Mouse (Mus musculus) stomach, embryonic 16.5 days (tissue): Measurements from ENCODE around the gene Zfp846. TPM values are rescaled to one million over a fixed set of nuclear protein-coding genes. Genes with fewer than 3 reads are reported as not detected.

Experiments used
- ATAC-seq: fragments of 200-750 bp; cut with Nextera tagmentation; 2 replicates; pipeline ENCODE4 v1.8.0; 2017; ENCODE audit warnings: moderate number of reproducible peaks, moderate TSS enrichment; ENCODE audit not compliant: insufficient read depth, low FRiP score
- H3K27ac ChIP-seq: fragments of 300-500 bp; sonication (generic); 2 replicates; pipeline ENCODE4 v1.5.1; 2014; ENCODE audit warnings: low read length
- H3K27me3 ChIP-seq: fragments of 300-500 bp; sonication (generic); 2 replicates; pipeline ENCODE4 v1.6.1; 2014; ENCODE audit warnings: low read length, control low read depth, mixed read lengths; ENCODE audit not compliant: control insufficient read depth, insufficient read depth
- H3K36me3 ChIP-seq: fragments of 300-500 bp; sonication (generic); 2 replicates; pipeline ENCODE4 v1.6.1; 2014; ENCODE audit warnings: low read length; ENCODE audit not compliant: control insufficient read depth, insufficient read depth
- H3K4me1 ChIP-seq: fragments of 300-500 bp; sonication (generic); 2 replicates; pipeline ENCODE4 v1.6.1; 2014; ENCODE audit warnings: low read length, control low read depth, mixed read lengths; ENCODE audit not compliant: control insufficient read depth, insufficient read depth
- H3K4me2 ChIP-seq: fragments of 300-500 bp; sonication (generic); 2 replicates; pipeline ENCODE4 v1.6.1; 2014; ENCODE audit warnings: low read depth, low read length, mixed read lengths
- H3K4me3 ChIP-seq: fragments of 300-500 bp; sonication (generic); replicated peaks from 2 replicates; pipeline ENCODE4 v1.5.1; 2014; ENCODE audit warnings: mild to moderate bottlenecking, low read length
- H3K9ac ChIP-seq: fragments of 300-500 bp; sonication (generic); 2 replicates; pipeline ENCODE4 v1.6.1; 2014; ENCODE audit warnings: low read length
- H3K9me3 ChIP-seq: fragments of 300-500 bp; sonication (generic); replicated peaks from 2 replicates; pipeline ENCODE4 v1.6.1; 2016; ENCODE audit warnings: low read length, control low read depth; ENCODE audit not compliant: control insufficient read depth
- WGBS: fragments of 180-500 bp; shearing (Covaris S2); extraction: QIAGEN DNeasy Blood & Tissue Kit; methylation state at CpG from one replicate; pipeline ENCODE4 v1.1.7; 2014; 5-methylcytosine and 5-hydroxymethylcytosine counted together
- polyA plus RNA-seq: library from polyadenylated mRNA; unstranded; fragments of >200 nt; fragmentation: Nextera tagmentation; extraction: Ambion mirVana; gene quantifications from 2 replicates; pipeline ENCODE4 v1.2.1, GENCODE M21; 2015

Zfp846 gene
- polyA plus RNA-seq, 1 experiment from 2014 or later: 16.9 TPM

DNA sequence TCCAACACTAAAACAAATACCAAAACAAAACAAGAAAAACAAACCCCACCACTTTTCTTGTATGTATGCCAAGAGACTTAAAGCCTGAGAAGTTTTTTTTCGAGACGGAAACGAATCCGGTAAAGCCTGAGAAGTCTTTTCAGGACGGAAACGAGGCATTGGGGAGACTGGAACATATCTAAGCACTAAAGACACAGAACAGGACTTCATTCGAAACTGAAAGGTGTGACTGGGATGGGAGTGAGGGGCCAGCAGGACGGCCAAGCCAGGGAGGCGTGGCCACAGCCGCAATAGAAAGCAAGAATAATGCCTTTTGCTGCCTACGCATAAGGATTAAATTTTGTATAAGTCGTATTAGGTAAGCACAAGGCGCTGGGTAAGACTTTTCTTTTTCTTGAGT is 62.7 kb downstream of the Zfp846 start:
- peak overlapping the region; percentile 88 for H3K4me2 ChIP-seq
- no peaks in the 10 kb centered on the region for H3K27me3 ChIP-seq
- H3K4me1 ChIP-seq: peaks cover 16% of the 10 kb centered on the region
- H3K4me3 ChIP-seq: peak overlapping the region; percentile 93
- H3K9me3 ChIP-seq: no peaks in the 10 kb centered on the region
- 4% methylated on average over 13 of the region's 13 CpGs for WGBS
- H3K27ac ChIP-seq: peak overlapping the region; percentile 98
- H3K36me3 ChIP-seq: no peaks in the 10 kb centered on the region; the same call in 1 of the 2 replicates
- H3K9ac ChIP-seq: peak overlapping the region; percentile 90
- no peak for ATAC-seq

DNA sequence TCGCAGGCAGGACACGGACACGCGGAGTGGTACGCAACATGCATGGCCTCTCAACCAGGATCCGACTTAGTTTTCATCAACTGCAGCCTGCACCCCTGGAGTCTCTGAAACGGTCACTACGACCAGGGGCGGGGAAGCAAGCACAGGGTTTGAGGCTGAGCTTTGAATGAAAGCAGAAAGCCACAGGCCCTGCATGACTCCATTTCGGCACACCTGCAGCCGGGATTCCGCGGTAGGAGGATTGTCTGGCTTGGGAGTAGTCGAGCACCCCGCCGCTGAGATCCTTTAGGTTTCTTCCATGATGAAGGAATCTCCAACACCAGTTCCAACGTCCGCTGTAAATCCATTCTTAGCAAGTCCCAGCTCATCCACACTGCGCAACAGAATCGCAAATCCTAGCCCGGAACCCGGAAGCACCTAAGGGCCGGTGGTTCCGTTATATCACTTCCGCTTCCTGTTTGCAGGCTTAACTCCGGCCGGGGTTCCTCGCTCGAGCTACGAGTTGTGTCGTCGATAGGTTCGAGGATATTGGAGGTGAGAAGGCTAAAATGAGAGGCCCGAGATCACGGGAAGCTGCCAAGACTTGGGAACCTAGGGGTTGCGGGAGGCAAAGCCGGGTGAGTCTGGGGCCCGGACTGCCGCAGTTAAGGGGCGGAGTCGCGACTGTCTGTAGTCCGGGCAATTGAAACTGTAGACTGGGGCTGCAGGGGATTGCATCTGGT is 63.4 kb downstream of the Zfp846 start, which contains the start of gene Fbxl12:
Fbxl12 (minus strand) TSS at position 408 of the 722 bp plus-strand sequence.
- WGBS: under 1% methylated on average over 43 of the region's 43 CpGs
- H3K9me3 ChIP-seq: no peaks in the 10 kb centered on the region
- peak within 1 kb of the TSS; percentile 98 for H3K27ac ChIP-seq
- H3K4me1 ChIP-seq: peaks cover 16% of the 10 kb centered on the region
- no peaks in the 10 kb centered on the region; the same call in 1 of the 2 replicates for H3K36me3 ChIP-seq
- H3K4me2 ChIP-seq: peak within 1 kb of the TSS; percentile 88
- no peaks in the 10 kb centered on the region for H3K27me3 ChIP-seq
- ATAC-seq: no peak
- peak within 1 kb of the TSS; percentile 90 for H3K9ac ChIP-seq
- H3K4me3 ChIP-seq: peak within 1 kb of the TSS; percentile 93

DNA sequence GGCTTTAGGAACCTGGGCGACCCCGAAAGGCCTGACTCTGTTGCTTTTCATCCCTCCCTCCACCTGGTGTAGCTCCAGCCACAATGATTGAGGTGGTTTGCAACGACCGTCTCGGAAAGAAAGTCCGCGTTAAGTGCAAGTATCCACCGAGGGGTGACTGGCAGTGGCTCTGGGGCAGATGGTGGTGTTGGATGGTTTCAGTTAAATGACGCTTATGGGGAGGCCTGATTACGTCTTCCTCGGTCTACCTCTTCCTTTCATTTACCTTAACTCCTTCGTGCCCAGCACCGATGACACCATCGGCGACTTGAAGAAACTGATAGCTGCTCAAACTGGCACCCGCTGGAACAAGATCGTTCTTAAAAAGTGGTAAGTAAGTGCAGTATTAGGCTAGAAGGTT is 64.0 kb downstream of the Zfp846 start:
- H3K27me3 ChIP-seq: no peaks in the 10 kb centered on the region
- H3K9me3 ChIP-seq: no peaks in the 10 kb centered on the region
- peak overlapping the region; percentile 90 for H3K9ac ChIP-seq
- peak overlapping the region; percentile 88 for H3K4me2 ChIP-seq
- 3% methylated on average over 17 of the region's 17 CpGs for WGBS
- H3K36me3 ChIP-seq: no peaks in the 10 kb centered on the region; the same call in 1 of the 2 replicates
- peak overlapping the region; percentile 98 for H3K27ac ChIP-seq
- H3K4me3 ChIP-seq: peak overlapping the region; percentile 93
- no peak for ATAC-seq
- H3K4me1 ChIP-seq: peaks cover 16% of the 10 kb centered on the region

DNA sequence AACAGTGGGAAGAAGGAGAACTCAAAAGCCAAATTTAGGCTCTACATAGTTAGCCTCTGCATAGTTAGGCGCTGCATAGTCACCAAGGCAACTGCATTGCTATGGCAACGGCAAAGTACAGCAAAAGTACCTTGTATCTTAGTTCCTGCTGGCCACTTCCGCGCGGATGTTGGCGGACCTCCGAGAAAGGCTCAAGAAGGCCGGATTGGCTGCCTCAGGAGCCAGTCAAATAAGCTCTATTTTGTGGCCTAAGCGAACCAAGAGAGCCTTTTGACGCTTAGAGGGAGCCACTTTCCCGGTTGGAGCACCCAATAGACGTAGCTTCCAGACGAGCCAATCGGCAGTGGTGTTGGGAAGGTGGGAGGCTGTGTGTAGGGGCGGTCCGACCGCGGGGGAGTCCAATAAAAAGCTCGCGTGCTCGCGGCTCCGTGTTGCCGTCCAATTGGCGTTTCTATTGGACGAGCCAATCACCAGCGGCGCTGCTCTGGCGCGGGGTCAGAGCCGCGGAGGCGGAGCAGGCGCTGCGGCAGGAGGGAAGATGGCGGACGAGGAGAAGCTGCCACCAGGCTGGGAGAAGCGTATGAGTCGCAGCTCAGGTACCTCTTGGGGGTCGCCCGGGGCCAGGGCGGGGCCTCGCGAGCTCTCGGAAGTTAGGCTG is 70.6 kb downstream of the Zfp846 start, which contains the start of gene Pin1:
Pin1 (plus strand) TSS at position 494 of the 658 bp plus-strand sequence.
- Histone ChIP-seq H3K36me3 (no peaks in the 10 kb centered on the region), H3K4me1 (peaks cover 7% of the 10 kb centered on the region), H3K9me3 (no peaks in the 10 kb centered on the region), H3K4me3 (peak within 1 kb of the TSS; percentile 84), H3K9ac (peak within 1 kb of the TSS; percentile 88), H3K4me2 (peak within 1 kb of the TSS; percentile 72), H3K27ac (peak within 1 kb of the TSS; percentile 7), H3K27me3 (no peaks in the 10 kb centered on the region)
- WGBS: under 1% methylated on average over 45 of the region's 45 CpGs
- peak; percentile 100 for ATAC-seq

DNA sequence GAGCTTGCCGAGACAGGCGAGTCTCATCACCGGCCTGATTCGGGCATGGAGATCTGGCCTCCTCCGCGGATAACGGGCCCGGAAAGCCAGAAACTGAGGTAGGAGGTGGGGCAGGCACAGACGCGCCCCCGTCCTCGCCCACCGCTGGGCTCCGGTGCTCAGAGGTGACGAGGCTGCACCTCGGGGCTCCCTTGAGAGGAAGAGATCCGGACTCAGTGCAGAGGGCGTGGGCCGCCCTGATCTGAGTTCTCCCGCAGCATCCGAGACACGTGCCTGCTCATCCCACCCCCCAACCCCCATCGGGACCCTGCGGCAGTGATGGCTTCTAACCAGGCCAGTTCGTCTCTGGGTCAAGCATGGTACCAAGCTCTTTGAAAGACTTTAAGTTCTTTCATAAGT is 71.2 kb downstream of the Zfp846 start:
- Histone ChIP-seq H3K4me1 (peaks cover 7% of the 10 kb centered on the region), H3K9ac (peak overlapping the region; percentile 88), H3K27me3 (no peaks in the 10 kb centered on the region), H3K27ac (no peak overlapping the region), H3K4me2 (peak overlapping the region; percentile 72), H3K36me3 (0 out of 2 replicates have a peak, but pooled peaks cover under 1% of the 10 kb centered on the region), H3K4me3 (peak overlapping the region; percentile 84), H3K9me3 (no peaks in the 10 kb centered on the region)
- no peak; the same call in 1 of the 2 replicates for ATAC-seq
- 0% methylated on average over 25 of the region's 25 CpGs for WGBS

DNA sequence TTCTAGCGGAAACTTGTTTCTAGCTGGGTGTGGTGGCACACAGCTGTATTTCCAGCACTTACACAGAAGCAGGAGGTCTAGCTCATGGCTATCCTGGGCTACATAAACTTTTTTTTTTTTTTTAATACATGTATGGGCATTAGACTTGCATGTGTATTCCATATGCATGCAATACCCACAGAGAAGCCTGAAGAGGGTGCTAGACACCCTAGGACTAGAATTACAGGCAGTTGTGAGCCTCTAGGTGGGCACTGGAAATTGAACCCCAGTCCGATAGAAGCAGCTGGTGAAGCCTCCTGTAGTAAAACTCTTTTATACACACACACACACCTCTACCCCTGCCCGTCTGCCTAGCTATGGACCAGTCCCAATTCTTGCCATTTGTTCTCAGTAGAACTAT is 72.8 kb downstream of the Zfp846 start:
- H3K4me2 ChIP-seq: no peak overlapping the region
- no peak overlapping the region for H3K9ac ChIP-seq
- H3K4me1 ChIP-seq: peaks cover 7% of the 10 kb centered on the region
- H3K27ac ChIP-seq: no peak overlapping the region
- no peak for ATAC-seq
- 0 out of 2 replicates have a peak, but pooled peaks cover 9% of the 10 kb centered on the region for H3K36me3 ChIP-seq
- 93% methylated on average over 3 of the region's 3 CpGs for WGBS
- H3K27me3 ChIP-seq: no peaks in the 10 kb centered on the region
- H3K4me3 ChIP-seq: no peak overlapping the region
- H3K9me3 ChIP-seq: no peaks in the 10 kb centered on the region

Other genes with a start within 250 kb of the Zfp846 start
- not detected in 2 replicates for gene Olfr18, start 245.2 kb upstream of the Zfp846 start, polyA plus RNA-seq
- 26.0 and 33.0 TPM in 2 replicates for gene Zfp560, start 196.1 kb upstream of the Zfp846 start, polyA plus RNA-seq
- 15.4 and 18.7 TPM in 2 replicates for gene Zfp26, start 121.1 kb upstream of the Zfp846 start, polyA plus RNA-seq
- gene Zfp426, start 88.5 kb upstream of the Zfp846 start, polyA plus RNA-seq: 18.6 and 18.8 TPM in 2 replicates
- gene Zfp266, start 59.9 kb upstream of the Zfp846 start, polyA plus RNA-seq: 86.8 and 88.6 TPM in 2 replicates
- gene Ubl5, start 61.6 kb downstream of the Zfp846 start, polyA plus RNA-seq: 345 and 393 TPM in 2 replicates
- 15.5 and 17.8 TPM in 2 replicates for gene Fbxl12, start 63.5 kb downstream of the Zfp846 start, polyA plus RNA-seq
- gene Pin1, start 70.8 kb downstream of the Zfp846 start, polyA plus RNA-seq: 40.7 and 41.6 TPM in 2 replicates
- 7.4 and 8.3 TPM in 2 replicates for gene Olfm2, start 165.1 kb downstream of the Zfp846 start, polyA plus RNA-seq
- 3.1 and 3.3 TPM in 2 replicates for gene Col5a3, start 233.8 kb downstream of the Zfp846 start, polyA plus RNA-seq
- not detected in 2 replicates for gene Rdh8, start 237.2 kb downstream of the Zfp846 start, polyA plus RNA-seq